Mouse (Mus musculus) adrenal gland (tissue): Measurements from ENCODE around the gene Tmem199.

Experiments used
- intact Hi-C: fragments of 180-260 bp; cut with DNase I; formaldehyde crosslinking; loops from one replicate; pipeline ENCODE4 v1.15.1; 2025

Tmem199 gene

GRCm38 (mm10) chr11:78490781-78491241 is 21.2 kb downstream of the Tmem199 start:
- intact Hi-C loops, result no loop called here

DNA sequence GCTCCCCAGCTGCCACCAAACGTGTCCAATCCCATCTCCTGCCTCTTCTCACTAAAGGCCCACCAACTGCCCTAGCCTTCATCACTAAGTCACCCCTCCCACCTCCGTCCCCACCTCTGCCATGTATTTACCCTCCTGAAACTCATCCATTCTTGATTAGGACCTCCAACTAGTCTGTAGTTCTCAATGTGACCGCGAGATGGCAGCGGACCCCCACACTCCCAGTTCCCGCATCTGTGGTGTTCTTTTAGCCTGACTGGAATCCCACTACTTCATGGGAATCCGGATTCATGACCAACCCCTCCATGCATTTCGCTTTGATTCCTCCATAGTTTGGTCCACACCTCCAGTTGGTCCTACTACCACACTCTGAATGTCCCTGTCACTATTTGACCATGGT is 23.8 kb downstream of the Tmem199 start:
- intact Hi-C loops, result no loop called here

- intact Hi-C loops, result no loop called here
Measured at GRCm38 (mm10) chr11:78483639-78484038, 28.3 kb downstream of the Tmem199 start.

GRCm38 (mm10) chr11:78475289-78475688 is 36.7 kb downstream of the Tmem199 start:
- intact Hi-C loops, result no loop called here

DNA sequence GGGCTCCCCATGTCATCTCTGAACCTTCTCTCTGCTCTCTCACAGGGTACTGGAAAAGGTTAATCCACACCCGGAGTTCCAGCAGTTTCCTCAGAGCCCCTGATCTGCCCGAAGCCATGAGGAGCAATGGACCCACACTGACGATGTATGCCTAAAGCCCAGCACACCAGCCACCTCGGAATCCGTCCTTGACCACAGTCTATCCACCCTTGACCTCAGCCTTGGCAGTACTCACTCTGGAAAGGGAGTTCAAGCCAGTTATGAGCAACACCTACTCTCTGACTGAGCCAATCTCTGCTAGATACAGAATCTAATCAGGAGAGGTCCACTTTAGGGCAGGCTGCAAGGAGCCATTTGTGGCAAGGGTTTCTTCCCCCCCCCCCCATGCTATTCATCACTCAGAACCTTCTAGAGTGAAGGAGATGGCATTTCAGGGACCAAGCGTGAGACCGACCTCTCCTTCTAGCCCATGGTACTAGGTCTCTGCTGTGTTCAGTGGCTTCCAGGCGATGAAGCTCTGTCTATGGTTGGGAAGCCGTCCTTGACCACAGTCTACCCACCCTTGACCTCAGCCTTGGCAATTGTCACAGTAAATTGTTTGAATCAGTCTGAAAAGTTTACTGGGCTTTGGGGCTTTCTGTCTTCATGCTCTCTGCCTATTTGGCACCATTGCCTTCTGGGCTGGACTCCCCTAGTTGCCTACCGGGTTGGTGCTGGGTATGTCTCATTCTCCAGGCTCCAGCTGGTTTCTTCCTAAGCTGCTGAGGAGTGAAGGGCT is 40.5 kb downstream of the Tmem199 start:
- intact Hi-C loops, result no loop called here

- intact Hi-C loops, result no loop called here
Measured at GRCm38 (mm10) chr11:78467932-78468331, 44.0 kb downstream of the Tmem199 start.

DNA sequence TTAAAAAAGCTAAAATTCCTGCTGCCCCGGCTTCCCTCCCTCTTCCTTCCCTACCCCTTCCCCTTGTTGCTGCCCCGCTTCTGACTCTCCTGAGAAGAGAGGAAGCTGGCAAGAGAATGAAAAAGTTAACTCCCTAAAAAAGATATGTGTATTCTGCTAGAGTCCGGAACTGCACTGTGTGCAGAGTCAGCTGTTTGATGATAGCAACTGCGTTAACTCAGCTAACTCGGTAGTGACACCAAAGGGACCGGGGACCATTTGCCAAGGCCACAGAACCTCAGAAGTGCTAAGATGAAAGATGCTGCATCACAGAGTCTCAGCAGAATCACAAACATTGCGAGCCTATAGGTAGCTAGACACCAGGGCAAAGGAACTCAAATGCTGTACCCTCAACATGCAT is 44.5 kb downstream of the Tmem199 start:
- intact Hi-C loops, result no loop called here

- intact Hi-C loops, result no loop called here
Measured at GRCm38 (mm10) chr11:78466242-78466912, 45.6 kb downstream of the Tmem199 start.

DNA sequence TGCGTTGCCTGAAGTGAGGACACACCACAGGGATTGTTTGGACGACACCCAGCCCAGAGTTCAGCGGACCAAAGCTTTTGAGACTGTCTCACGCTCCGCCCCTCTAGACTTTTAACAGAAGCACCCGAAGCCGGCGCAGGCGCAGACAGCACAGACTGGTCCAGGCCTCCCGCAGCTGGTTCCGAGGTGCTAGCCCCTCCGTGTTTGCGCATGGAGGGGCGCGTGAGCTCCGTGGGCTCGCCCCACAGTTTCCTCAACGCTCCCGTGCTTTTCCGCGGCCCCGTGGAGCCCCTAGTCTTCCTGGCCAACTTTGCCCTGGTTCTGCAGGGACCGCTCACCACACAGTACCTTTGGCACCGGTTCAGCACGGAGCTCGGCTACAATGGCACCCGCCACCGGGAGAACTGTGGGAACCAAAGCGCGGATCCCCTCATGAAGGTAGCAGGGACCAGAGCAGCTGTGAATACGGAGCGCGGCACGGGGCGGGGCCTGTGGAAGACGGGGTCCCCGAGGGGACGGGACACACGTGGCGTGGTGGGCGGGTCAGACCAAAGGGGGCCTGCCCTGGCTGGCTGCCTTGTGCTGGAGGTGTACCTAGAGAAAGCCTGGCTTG is 46.3 kb downstream of the Tmem199 start, which contains the start of gene Slc46a1:
TSS of gene Slc46a1 (plus strand) at position 130 of the 613 bp plus-strand sequence.
- intact Hi-C loops, result no loop called here

- intact Hi-C loops, result no loop called here
Measured at GRCm38 (mm10) chr11:78465116-78465515, 46.9 kb downstream of the Tmem199 start.

- intact Hi-C loops, result no loop called here
Measured at GRCm38 (mm10) chr11:78463286-78464036, 48.5 kb downstream of the Tmem199 start.

DNA sequence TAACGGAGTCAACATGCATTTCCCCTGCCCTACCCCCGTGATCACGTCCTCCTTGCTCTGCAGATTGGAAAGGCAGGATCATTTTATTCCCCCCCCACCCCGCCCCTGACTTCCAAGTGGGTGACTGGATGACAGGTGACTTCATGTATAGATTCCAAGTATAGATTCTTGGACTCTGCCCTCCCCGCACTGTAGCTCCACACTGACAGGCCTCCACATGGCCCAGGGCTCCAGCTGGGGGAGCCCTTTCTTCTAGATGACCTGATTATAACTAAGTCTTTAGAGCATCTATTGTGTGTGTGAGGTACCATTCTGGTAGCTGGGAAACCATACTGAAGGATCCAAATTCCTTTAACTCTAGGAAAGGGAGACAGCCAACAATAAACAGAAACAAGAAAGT is 49.3 kb downstream of the Tmem199 start:
- intact Hi-C loops, result no loop called here

- intact Hi-C loops, result no loop called here
Measured at GRCm38 (mm10) chr11:78461894-78462293, 50.1 kb downstream of the Tmem199 start.

DNA sequence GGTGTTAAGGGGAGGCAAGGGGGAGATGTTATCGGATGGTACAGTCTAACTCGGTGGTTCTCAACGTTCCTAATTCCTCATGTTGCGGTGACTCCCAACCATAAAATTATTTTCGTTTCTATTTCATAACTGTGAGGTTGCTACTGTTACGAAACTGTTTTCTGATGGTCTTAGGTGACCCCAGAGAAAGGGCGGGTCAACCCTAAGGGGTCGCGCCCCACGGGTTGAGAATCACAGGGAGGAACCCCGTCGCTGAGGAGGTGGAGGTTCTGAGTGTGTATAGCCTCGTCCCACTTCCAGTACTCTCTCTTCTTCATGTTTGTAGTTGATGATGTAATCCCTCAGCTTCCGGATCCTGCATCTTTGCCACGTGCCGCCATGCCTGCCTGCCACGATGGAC is 53.2 kb downstream of the Tmem199 start:
- intact Hi-C loops, result loop anchor here (5.0 kb wide), 1 partner anchor 49 kb away; no protein-coding TSS in a partner anchor
